16 mouse cellular contexts compared by ENCODE assay signal in the genomic region with DNA sequence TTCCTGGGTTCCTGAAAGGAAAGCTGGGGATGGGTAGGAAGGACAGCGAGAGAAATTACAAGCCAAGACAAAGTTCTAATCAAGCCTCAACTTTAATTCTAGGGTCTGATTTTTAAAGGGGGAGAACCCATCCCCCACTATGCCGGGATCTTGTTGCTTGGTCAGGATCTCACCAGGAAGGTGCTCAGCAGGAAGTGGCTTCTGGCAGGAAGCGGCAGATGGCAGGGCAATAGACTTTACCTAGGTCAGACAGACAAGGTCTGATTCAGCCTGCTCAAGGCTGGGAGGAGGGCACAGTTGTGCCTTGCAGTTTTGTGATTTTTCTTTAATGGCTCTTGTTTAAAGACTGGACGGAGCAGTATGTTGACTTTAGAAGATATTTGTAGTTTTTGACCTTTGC. TPM values are rescaled to one million over a fixed set of nuclear protein-coding genes. Genes with fewer than 3 reads are reported as not detected.
"Had no signal": no experiment of that assay in that cellular context is flagged by ENCODE, and none has a peak within 500 bp of the region (broad histone marks: within the 10 kb centered on the region; RNA-seq: fewer than 3 reads in every experiment).

No protein-coding gene starts in this region.

- DNase-seq: lung, adult 18-20 months; lung, embryonic 14.5 days; lung, postnatal 10 days; lung, postnatal 4 days; right cerebral cortex, postnatal 14 days had no signal

- H3K4me1 ChIP-seq: liver, embryonic 12.5 days; stomach, embryonic 15.5 days had no signal

- H3K27me3 ChIP-seq: liver, embryonic 12.5 days; midbrain, embryonic 13.5 days; midbrain, embryonic 15.5 days; neural tube, embryonic 13.5 days; stomach, embryonic 15.5 days had no signal

- H3K27ac ChIP-seq: liver, embryonic 12.5 days; liver, embryonic 14.5 days; midbrain, embryonic 13.5 days; midbrain, embryonic 15.5 days; neural tube, embryonic 13.5 days; stomach, embryonic 15.5 days; stomach, postnatal 0 days had no signal

- H3K36me3 ChIP-seq: liver, embryonic 12.5 days; midbrain, embryonic 13.5 days; midbrain, embryonic 15.5 days; neural tube, embryonic 13.5 days; stomach, embryonic 15.5 days had no signal

- H3K9me3 ChIP-seq: liver, embryonic 12.5 days; midbrain, embryonic 13.5 days; midbrain, embryonic 15.5 days; neural tube, embryonic 13.5 days; stomach, embryonic 15.5 days had no signal

- H3K4me3 ChIP-seq: liver, embryonic 12.5 days; midbrain, embryonic 13.5 days; midbrain, embryonic 15.5 days; neural tube, embryonic 13.5 days; stomach, embryonic 15.5 days had no signal

RNA-seq across cellular contexts. Expression of a gene that starts 15.9 kb away (rescaled TPM):
- total RNA-seq: megakaryocyte, adult 5-6 weeks; megakaryocyte-erythroid progenitor cell, adult 5-6 weeks; monocyte, adult 5-6 weeks; neutrophil, adult 5-6 weeks had no signal
